Mouse (Mus musculus): ENCODE measurements around the gene Dot1l.

The Dot1l gene

GRCm38 (mm10) chr10:80793033-80793784, 38.2 kb downstream of the Dot1l start:
- DNase-seq (ENCODE audit: low read depth) = no peak

- DNase-seq (ENCODE audit: low read depth) = no peak
Measured at GRCm38 (mm10) chr10:80793803-80794202, 38.8 kb downstream of the Dot1l start.

GRCm38 (mm10) chr10:80794750-80795149, 39.7 kb downstream of the Dot1l start:
- DNase-seq (ENCODE audit: low read depth) = no peak

GRCm38 (mm10) chr10:80796307-80796848, 41.4 kb downstream of the Dot1l start:
- DNase-seq (ENCODE audit: low read depth) = no peak

- DNase-seq (ENCODE audit: low read depth) = no peak
Measured at GRCm38 (mm10) chr10:80797186-80798149, 42.5 kb downstream of the Dot1l start.

GRCm38 (mm10) chr10:80798150-80799006, 43.4 kb downstream of the Dot1l start, which contains the start of the genes Sf3a2 and Plekhj1:
Sf3a2 (plus strand) TSS chr10:80798198.
Plekhj1 (minus strand) TSS chr10:80798626.
- DNase-seq (ENCODE audit: low read depth) = peak; percentile 95

GRCm38 (mm10) chr10:80799070-80799566, 44.1 kb downstream of the Dot1l start:
- DNase-seq (ENCODE audit: low read depth) = no peak

GRCm38 (mm10) chr10:80802204-80802912, 47.4 kb downstream of the Dot1l start:
- no peak for DNase-seq (ENCODE audit: low read depth)

GRCm38 (mm10) chr10:80802996-80803395, 48.0 kb downstream of the Dot1l start:
- no peak for DNase-seq (ENCODE audit: low read depth)

- no peak for DNase-seq (ENCODE audit: low read depth)
Measured at GRCm38 (mm10) chr10:80804340-80804739, 49.3 kb downstream of the Dot1l start.

GRCm38 (mm10) chr10:80804916-80805315, 49.9 kb downstream of the Dot1l start, which contains the start of gene Amh:
Amh (plus strand) TSS chr10:80805243.
- no peak for DNase-seq (ENCODE audit: low read depth)

- no peak for DNase-seq (ENCODE audit: low read depth)
Measured at GRCm38 (mm10) chr10:80805322-80805721, 50.3 kb downstream of the Dot1l start.

- DNase-seq (ENCODE audit: low read depth) = no peak
Measured at GRCm38 (mm10) chr10:80805925-80806324, 50.9 kb downstream of the Dot1l start.

GRCm38 (mm10) chr10:80806341-80807056, 51.5 kb downstream of the Dot1l start:
- DNase-seq (ENCODE audit: low read depth) = no peak

- no peak for DNase-seq (ENCODE audit: low read depth)
Measured at GRCm38 (mm10) chr10:80807057-80807627, 52.1 kb downstream of the Dot1l start.

- no peak for DNase-seq (ENCODE audit: low read depth)
Measured at GRCm38 (mm10) chr10:80808099-80808984, 53.3 kb downstream of the Dot1l start.

GRCm38 (mm10) chr10:80808985-80809632, 54.1 kb downstream of the Dot1l start:
- no peak for DNase-seq (ENCODE audit: low read depth)

GRCm38 (mm10) chr10:80810084-80810483, 55.1 kb downstream of the Dot1l start:
- DNase-seq (ENCODE audit: low read depth) = no peak

Measured in fibroblast of lung, adult 2 months (primary cell).